Mouse (Mus musculus): ENCODE measurements at regions not wholly inside any gene's neighbourhood (a gene's known extent, or its start where the extent isn't known, plus 50 kb on each side); places are given as distances from the start of the nearest gene placed in this dataset.

DNA sequence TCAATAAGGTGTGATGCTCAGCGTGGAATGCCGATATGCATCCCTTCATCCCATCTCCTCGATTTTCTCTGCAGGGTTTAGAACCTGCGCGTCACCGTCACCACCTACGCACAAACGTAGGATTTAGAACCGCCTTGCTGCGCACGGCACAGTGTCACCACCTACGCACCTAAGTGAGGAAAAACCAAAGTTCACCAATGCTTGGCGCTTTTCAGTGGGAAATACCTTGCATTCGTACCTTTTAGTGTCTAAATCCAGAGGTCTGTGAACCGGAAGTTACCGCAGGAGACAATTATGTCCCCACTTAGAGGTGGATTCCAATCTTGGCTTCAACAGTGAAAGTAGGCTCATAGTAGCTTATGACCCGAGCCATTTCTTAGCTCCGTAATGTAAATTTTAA, 162.0 kb downstream of the Zfp326 start:
- Histone ChIP-seq H3K27ac (ENCODE audit: low read depth) (no peak overlapping the region), H3K9me3 (ENCODE audit: low read depth, low read length) (no peaks in the 10 kb centered on the region), H3K27me3 (ENCODE audit: insufficient read depth, low read length) (no peaks in the 10 kb centered on the region), H3K36me3 (ENCODE audit: insufficient read depth) (no peaks in the 10 kb centered on the region), H3K4me3 (ENCODE audit: low read depth, low read length) (no peak overlapping the region), H3K4me1 (ENCODE audit: insufficient read depth) (no peaks in the 10 kb centered on the region), H3K4me2 (no peak overlapping the region), H3K9ac (no peak overlapping the region)
- no peak for TF ChIP-seq CTCF (IDR thresholded peaks at IDR 0.05; ENCODE audit: low read depth)
- no peak for ATAC-seq (ENCODE audit: insufficient read depth)
- no peak for DNase-seq
- WGBS: 92% methylated on average over 18 of the region's 18 CpGs

DNA sequence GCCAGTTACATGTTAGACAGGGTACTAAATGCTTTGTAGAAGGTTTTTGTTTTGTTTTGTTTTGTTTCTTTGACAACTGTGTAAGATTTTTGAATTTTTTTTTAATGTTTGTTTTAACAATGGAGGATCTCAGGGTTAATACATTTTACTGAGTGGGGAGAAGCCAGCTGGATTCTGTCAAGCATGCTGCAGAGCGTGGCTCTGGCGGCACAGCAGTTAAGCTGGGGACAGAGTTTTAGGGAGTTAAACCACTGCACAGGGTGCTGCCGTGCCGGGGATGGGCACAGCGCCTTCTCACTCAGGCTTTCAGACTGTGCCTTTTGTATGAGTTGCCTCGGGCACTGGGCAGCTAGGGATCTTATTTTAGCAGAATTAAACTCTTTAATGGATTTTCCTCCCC, 159.8 kb downstream of the Zfp326 start:
- 26% methylated on average over 6 of the region's 6 CpGs for WGBS
- Histone ChIP-seq H3K9ac (no peak overlapping the region), H3K27ac (ENCODE audit: low read depth) (no peak overlapping the region), H3K27me3 (ENCODE audit: insufficient read depth, low read length) (no peaks in the 10 kb centered on the region), H3K4me2 (peak overlapping the region; percentile 30; the same call in 1 of the 2 replicates), H3K9me3 (ENCODE audit: low read depth, low read length) (no peaks in the 10 kb centered on the region), H3K4me1 (ENCODE audit: insufficient read depth) (no peaks in the 10 kb centered on the region), H3K36me3 (ENCODE audit: insufficient read depth) (no peaks in the 10 kb centered on the region), H3K4me3 (ENCODE audit: low read depth, low read length) (no peak overlapping the region)
- DNase-seq (peak; percentile 77), ATAC-seq (ENCODE audit: insufficient read depth) (peak; percentile 73; the same call in 1 of the 2 replicates)
- TF ChIP-seq CTCF (IDR thresholded peaks at IDR 0.05; ENCODE audit: low read depth): no peak

- H3K4me1 ChIP-seq (ENCODE audit: insufficient read depth): no peaks in the 10 kb centered on the region
- ATAC-seq (ENCODE audit: insufficient read depth): no peak
- H3K27me3 ChIP-seq (ENCODE audit: insufficient read depth, low read length): no peaks in the 10 kb centered on the region
- no peak overlapping the region for H3K27ac ChIP-seq (ENCODE audit: low read depth)
- H3K4me3 ChIP-seq (ENCODE audit: low read depth, low read length): no peak overlapping the region
- TF ChIP-seq CTCF (IDR thresholded peaks at IDR 0.05; ENCODE audit: low read depth): no peak
- H3K36me3 ChIP-seq (ENCODE audit: insufficient read depth): no peaks in the 10 kb centered on the region
- no peak overlapping the region for H3K4me2 ChIP-seq
- no peaks in the 10 kb centered on the region for H3K9me3 ChIP-seq (ENCODE audit: low read depth, low read length)
- 80% methylated on average over 4 of the region's 4 CpGs for WGBS
- no peak overlapping the region for H3K9ac ChIP-seq
- DNase-seq: no peak
These were observed 156.6 kb downstream of the Zfp326 start for GRCm38 (mm10) chr5:106032956-106033355.

DNA sequence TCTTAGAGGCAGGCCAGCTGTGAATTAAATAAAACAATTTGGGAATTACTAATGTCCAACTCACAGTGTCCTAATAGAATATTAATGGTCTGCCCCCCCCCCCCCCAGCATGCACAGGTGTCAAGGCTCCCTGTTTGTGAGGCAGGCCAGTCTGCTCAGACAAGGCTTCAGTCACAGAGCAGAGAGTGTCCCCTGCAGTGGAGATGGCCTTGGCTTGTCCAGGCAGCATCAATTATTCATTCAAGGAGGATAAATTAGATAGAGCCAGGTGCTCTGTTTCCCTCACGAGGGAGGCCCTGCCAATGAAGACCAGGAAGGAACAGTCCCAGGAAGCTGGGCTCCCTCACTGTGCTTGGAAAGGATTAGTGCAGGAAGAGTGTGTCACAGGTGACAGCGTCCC, 150.5 kb downstream of the Zfp326 start:
- Histone ChIP-seq H3K9me3 (ENCODE audit: low read depth, low read length) (no peaks in the 10 kb centered on the region), H3K4me2 (no peak overlapping the region), H3K4me3 (ENCODE audit: low read depth, low read length) (no peak overlapping the region), H3K4me1 (ENCODE audit: insufficient read depth) (no peaks in the 10 kb centered on the region), H3K27me3 (ENCODE audit: insufficient read depth, low read length) (no peaks in the 10 kb centered on the region), H3K9ac (no peak overlapping the region), H3K27ac (ENCODE audit: low read depth) (no peak overlapping the region), H3K36me3 (ENCODE audit: insufficient read depth) (no peaks in the 10 kb centered on the region)
- DNase-seq (no peak), ATAC-seq (ENCODE audit: insufficient read depth) (no peak)
- WGBS: 48% methylated on average over 2 of the region's 2 CpGs
- no peak for TF ChIP-seq CTCF (IDR thresholded peaks at IDR 0.05; ENCODE audit: low read depth)

DNA sequence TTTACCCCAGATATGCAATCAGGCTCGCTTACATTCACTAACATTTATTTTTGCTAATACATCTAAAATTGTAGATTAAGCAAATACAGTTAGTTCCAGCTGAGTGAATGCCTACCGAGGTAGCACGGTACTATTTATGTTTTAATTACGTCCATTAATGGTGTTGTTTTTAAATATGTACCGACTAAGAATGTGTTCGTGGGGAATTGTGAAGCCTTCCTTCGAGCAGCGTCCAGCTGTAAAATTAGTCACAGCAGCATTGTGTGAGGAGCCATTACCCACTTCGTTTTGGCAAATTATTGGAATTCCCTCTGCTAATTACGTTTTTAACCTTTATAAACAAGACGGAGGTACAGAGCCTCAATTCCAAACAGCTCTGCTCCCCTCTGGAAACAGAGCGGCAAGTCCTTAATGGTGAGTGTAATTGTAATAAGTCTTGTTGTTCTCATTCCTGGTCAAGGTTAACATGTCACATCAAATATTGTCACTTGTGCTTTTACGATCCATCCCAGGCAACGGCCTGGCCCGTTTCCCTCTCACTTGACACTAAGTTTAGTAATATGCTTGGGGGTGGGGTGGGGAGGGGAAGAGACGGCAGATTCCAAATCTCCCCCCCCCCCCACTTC, 128.0 kb downstream of the Zfp326 start:
- Histone ChIP-seq H3K36me3 (ENCODE audit: insufficient read depth) (no peaks in the 10 kb centered on the region), H3K4me2 (no peak overlapping the region), H3K9ac (no peak overlapping the region), H3K4me3 (ENCODE audit: low read depth, low read length) (no peak overlapping the region), H3K9me3 (ENCODE audit: low read depth, low read length) (no peaks in the 10 kb centered on the region), H3K27me3 (ENCODE audit: insufficient read depth, low read length) (no peaks in the 10 kb centered on the region), H3K27ac (ENCODE audit: low read depth) (no peak overlapping the region), H3K4me1 (ENCODE audit: insufficient read depth) (no peaks in the 10 kb centered on the region)
- DNase-seq: no peak
- TF ChIP-seq CTCF (IDR thresholded peaks at IDR 0.05; ENCODE audit: low read depth): no peak
- no peak for ATAC-seq (ENCODE audit: insufficient read depth)
- 41% methylated on average over 16 of the region's 16 CpGs for WGBS

DNA sequence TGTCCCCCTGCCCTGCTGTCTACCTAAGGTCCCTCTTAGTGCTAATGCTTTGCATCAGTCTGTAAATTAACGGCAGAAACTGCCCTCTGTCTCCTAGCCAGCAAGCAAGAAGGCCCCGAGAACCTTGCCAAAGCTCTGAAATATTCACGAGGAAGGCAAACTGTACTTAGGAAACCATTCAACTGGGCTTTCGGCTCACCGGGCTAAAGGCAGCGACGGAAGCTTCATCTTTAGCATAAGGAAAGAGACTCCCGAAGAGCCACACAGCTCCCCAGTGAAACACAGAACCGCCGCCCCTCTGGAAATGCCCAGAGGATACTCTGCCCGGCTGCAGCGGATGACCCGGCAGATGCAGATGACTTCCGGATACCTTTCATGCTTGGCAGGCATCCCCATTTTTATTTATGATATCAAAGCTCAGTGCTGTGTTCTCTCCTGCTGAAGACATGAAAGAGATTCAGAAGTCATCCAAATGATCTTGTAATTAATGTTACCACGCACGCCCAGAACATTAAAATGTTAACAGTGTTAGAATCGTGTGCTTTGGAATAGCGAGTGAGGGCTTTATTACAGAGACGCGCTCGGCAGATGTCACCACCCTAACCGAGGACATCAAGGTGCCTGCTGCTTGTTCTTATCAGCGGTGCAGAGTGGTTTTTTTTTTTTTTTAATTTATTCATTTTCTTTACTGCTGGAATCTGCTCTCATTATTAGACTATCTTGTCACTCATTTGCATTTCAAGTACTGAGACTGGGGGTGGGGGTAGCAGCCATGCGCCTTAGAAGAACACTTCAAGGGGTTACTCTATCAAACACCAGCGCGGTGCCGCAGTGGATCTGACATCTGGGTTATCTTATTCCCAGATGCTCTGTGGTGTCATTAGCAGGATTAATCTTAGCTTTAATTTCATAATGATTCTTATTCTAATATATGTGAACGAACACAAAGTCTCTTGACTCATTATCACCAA, 127.2 kb downstream of the Zfp326 start:
- H3K4me2 ChIP-seq: no peak overlapping the region
- no peaks in the 10 kb centered on the region for H3K36me3 ChIP-seq (ENCODE audit: insufficient read depth)
- ATAC-seq (ENCODE audit: insufficient read depth) (no peak), DNase-seq (peak; percentile 8)
- H3K9me3 ChIP-seq (ENCODE audit: low read depth, low read length): no peaks in the 10 kb centered on the region
- H3K4me1 ChIP-seq (ENCODE audit: insufficient read depth): no peaks in the 10 kb centered on the region
- no peak overlapping the region for H3K27ac ChIP-seq (ENCODE audit: low read depth)
- no peak overlapping the region for H3K9ac ChIP-seq
- no peak overlapping the region for H3K4me3 ChIP-seq (ENCODE audit: low read depth, low read length)
- no peak for TF ChIP-seq CTCF (IDR thresholded peaks at IDR 0.05; ENCODE audit: low read depth)
- WGBS: 54% methylated on average over 28 of the region's 28 CpGs
- H3K27me3 ChIP-seq (ENCODE audit: insufficient read depth, low read length): no peaks in the 10 kb centered on the region

- peak; percentile 71 for TF ChIP-seq CTCF (IDR thresholded peaks at IDR 0.05; ENCODE audit: low read depth)
- DNase-seq: peak; percentile 77
- WGBS: 14% methylated on average over 7 of the region's 7 CpGs
- peak; percentile 35; the same call in 1 of the 2 replicates for ATAC-seq (ENCODE audit: insufficient read depth)
- Histone ChIP-seq H3K27me3 (ENCODE audit: insufficient read depth, low read length) (no peaks in the 10 kb centered on the region), H3K4me2 (no peak overlapping the region), H3K36me3 (ENCODE audit: insufficient read depth) (no peaks in the 10 kb centered on the region), H3K9ac (no peak overlapping the region), H3K4me1 (ENCODE audit: insufficient read depth) (no peaks in the 10 kb centered on the region), H3K9me3 (ENCODE audit: low read depth, low read length) (no peaks in the 10 kb centered on the region), H3K4me3 (ENCODE audit: low read depth, low read length) (no peak overlapping the region), H3K27ac (ENCODE audit: low read depth) (no peak overlapping the region)
These were observed 126.0 kb downstream of the Zfp326 start for GRCm38 (mm10) chr5:106002330-106002729.

All from lung, embryonic 14.5 days (tissue).